Mouse (Mus musculus): ENCODE measurements around the gene Irak1bp1.

The Irak1bp1 gene

DNA sequence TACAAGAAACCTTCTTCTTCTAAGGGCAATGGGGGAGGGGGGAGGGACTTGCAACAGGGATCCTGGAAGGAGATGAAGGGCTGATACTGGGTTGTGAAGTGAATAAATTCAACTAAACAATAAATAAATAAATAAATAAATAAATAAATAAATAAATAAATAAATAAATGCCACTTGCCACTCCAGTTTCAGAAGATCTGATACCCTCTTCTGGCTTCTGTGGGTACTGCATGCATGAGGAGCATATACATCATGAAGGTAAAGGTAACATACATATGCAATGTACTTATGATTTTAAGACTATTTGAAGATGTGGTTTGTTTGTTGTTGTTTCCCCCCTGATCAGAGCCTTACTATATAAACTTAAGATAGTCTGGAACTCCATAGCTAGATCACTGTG is 54.8 kb downstream of the Irak1bp1 start:
- no peak for DNase-seq

DNA sequence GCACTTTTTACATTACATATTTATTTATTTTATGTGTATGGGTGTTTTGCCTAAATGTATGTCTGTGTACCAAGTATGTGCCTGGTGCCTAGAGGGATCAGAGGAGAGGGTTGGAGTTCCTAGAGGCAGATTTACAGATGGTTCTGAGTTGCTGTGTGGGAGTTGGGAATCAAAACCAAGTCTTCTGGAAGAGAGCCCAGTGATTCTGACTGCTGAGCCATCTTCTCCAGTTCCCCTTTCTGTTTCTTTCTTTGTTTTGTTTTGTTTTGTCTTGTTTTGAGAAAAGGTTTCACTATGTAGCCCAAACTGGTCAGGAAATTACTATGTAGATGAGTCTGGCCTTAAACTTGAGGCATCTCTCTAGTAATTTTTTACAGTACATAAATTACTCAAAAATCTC is 59.3 kb downstream of the Irak1bp1 start:
- no peak for DNase-seq

Data from kidney, postnatal 36 days (tissue).